Mouse (Mus musculus) gastrocnemius, postnatal 4 days (tissue): ENCODE measurements around the gene Rtbdn. TPM values are rescaled to one million over a fixed set of nuclear protein-coding genes. Genes with fewer than 3 reads are reported as not detected.
A peak's percentile ranks its signal among the peaks of the same experiment; 100 is the strongest.

ENCODE experiments used
- DNase-seq, 2 experiments: peaks; one replicate each; pipeline ENCODE4 v3.0.0; 2021 to 2022; ENCODE audit warnings: low spot score in 2 of 2, mixed read lengths in 2 of 2
- total RNA-seq, 2 experiments: library from RNA; stranded (reverse); gene quantifications; 2 replicates each; pipeline ENCODE4 v1.2.3; 2021

Rtbdn gene
- total RNA-seq, 2 experiments from 2014 or later, result not detected

DNA sequence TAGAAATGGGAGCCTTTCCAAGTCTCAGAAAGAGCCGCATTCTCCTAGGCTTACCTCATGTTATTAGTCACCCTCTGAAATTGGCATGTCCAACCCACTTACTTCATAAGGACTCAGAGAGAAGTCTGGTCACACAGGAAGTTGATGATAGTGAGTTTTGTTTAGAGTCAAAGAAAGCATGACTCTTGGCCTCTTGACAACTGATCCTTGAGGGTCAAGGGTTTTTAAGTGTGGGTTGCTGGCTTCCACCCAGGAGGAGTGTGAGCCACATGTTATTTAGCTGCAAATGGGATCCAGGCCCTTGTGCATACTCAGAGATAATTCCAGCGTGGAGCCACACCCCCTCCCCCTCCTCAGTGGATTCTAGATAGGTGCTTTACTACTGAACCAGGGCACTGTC is 25.2 kb upstream of the Rtbdn start:
- no peak for DNase-seq

DNA sequence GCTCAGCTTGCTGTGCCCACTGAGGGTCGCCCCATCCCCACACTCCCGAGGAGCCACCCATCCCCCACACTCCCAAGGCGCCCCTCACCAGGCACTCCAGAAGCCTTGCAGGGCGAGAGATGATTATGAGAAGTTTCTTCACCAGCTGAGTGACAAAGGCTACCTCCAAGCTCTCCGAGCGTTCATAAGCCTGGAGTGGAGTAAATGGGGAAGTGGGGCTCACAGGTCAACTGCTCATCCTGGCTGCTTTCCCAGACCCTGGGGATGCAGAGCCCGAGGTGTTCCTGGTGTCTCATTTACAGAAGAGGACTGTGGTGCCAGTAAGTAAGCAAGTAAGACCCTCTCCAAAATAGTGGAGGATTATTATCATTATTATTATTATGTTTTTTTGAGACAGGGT is 21.2 kb upstream of the Rtbdn start:
- no peak for DNase-seq

- no peak for DNase-seq
Observed at GRCm38 (mm10) chr8:84927513-84927912, 19.3 kb upstream of the Rtbdn start.

GRCm38 (mm10) chr8:84928456-84929306 is 18.1 kb upstream of the Rtbdn start:
- peak in 1 of 2 experiments; percentile 67 for DNase-seq

- DNase-seq, result no peak
Observed at GRCm38 (mm10) chr8:84930582-84930981, 16.2 kb upstream of the Rtbdn start.

- DNase-seq, result no peak
Observed at GRCm38 (mm10) chr8:84933767-84934559, 12.8 kb upstream of the Rtbdn start.

DNA sequence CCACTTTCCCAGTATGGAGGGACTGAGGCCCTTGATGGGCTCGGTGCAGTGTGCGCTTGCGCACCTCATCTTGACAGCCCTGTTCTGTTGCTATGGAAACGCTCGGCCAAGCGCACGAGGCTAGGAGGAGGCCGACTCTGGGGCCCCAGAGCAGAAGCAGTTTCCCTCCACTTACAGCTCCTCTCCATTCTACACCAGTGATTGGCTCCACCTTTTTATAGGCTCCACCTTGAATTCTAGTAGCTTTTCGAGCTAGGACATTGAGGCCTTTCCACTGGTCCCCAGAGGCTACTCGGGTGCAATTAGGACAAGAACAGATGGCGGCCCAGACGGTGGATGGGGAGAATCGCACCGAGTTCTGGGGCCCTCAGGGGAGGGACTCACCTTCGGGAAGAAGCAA is 11.9 kb upstream of the Rtbdn start:
- no peak for DNase-seq

DNA sequence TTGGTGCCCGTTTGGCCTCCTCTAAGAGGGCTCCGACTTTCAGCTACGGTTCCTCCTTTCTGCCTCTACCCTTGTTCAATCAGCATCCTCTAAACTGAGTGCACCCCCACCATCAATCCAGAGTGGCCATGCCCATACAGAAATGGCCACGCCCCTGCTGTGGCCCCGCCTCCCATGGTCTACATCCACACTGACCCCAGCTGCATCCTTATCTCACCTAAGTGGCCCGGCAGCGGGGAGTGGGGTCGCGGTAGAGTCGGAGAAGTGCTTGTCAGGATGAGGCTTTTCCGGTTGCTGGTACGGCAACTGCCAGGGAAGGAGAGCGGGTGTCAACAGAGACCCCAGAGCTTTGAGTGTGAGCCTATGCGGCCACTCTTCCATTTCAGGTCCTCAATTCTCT is 11.3 kb upstream of the Rtbdn start:
- no peak for DNase-seq

- no peak for DNase-seq
Observed at GRCm38 (mm10) chr8:84936041-84936961, 10.5 kb upstream of the Rtbdn start.

DNA sequence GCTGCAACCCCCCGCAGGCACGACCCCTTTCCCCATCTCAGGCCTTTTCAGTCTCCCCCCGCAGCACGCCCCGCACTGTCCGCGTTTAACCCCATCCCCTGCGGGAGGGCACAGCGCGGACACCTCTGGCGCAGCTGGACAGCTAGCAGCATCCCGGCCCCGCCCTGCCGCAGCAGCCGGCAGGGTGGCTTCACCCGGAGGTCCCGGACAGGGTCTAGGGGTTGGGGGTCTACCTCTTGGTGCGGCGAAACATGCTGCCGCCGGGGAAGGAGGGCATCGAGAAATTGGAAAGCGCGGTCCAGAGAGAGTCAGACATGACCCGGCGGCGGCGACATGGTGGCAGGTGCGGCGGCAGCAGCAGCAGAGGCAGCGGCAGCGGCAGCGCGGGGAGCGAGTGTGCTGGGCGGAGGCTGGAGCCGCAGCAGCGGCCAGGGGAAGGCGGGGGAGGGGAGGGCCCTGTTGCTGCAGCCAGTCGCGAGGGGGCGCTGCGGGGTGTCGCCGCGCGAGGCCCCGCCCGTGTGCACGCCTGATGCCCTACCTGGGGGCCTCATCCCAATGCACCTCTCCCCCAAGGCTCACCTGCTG is 9.7 kb upstream of the Rtbdn start, which contains the start of gene Mast1:
Gene Mast1, minus strand, starts transcription at position 398 of the 585 bp plus-strand sequence.
- DNase-seq, result peak in 1 of 2 experiments; percentile 51

GRCm38 (mm10) chr8:84937620-84938485 is 8.9 kb upstream of the Rtbdn start:
- DNase-seq, result no peak

GRCm38 (mm10) chr8:84943699-84944098 is 3.1 kb upstream of the Rtbdn start:
- DNase-seq, result no peak

DNA sequence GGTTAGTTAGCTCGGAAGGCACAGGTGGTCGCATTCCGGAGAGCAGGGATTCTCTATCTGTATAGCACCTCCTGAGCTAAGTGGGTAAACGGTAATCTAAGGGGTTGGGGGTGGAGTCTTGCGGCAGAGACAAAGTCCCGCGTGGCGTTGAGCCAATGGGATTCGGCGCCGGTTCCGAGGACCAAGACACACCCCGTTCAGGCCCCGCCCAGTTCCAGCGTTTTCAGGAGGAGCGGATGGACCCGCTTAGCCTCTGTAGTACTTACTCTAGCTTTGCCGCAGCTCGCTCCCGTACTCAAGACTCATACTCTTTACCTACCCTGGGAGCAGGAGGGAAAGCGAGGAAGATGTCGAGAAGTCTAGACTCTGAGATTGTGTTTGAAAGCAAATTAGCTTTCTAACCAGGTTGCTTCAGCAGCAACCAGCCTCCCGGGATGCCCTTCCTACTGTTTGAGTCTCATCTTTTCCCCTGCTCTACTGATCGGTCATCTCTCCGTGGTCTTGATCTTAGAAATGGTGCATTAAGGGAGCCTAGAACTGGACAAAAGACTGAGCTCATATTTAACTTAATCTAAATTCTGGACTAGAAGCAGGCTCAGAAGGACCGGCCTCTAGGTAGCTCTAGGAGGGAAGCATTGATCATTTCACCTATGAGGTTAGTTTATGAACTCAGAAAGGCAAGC is 2.2 kb upstream of the Rtbdn start:
- DNase-seq, result no peak

GRCm38 (mm10) chr8:84945235-84945632 is 1.6 kb upstream of the Rtbdn start:
- DNase-seq, result no peak

DNA sequence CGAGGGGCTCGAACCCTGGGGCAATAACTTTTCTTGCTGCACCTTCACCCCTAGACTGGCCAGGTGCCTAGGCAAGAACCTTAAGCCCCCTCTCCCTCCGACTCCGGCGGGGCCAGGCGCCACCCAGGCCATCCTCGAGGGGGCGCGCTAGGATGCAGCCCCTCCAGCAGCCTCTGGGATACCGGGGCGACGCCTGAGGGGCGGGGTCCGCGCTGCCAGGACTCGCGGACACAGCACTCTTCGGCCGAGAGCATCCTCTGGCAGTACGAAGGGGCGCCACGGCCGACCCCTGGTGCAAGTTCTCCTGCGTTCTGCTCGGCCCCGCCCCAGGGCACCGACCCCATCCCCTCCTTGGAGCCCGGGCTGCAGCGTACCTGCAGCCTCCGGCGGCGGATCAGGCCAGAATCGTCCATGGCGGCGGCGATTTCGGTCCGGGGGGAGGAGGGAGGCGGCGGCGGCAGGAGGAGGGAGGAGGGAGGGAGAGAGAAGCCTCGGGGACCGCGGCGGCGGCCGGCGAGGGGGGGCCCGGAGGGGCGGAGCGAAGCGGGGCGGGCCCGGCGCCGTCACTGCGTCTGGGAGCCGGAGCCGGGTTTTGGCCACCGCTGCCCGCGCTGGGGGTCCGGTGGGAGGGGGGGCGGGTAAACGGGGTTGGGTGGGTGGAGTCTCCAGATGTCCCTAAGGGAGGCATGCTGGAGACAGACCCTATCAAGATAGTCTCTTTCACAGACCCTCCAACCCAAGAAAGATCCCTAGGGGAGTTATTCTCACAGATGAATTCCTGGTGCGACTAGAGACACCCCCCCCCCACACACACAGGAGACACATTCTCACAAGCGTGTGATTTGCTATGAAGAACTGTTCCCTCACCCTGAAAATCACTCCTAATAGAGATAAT is 911 bp upstream of the Rtbdn start:
- no peak for DNase-seq

DNA sequence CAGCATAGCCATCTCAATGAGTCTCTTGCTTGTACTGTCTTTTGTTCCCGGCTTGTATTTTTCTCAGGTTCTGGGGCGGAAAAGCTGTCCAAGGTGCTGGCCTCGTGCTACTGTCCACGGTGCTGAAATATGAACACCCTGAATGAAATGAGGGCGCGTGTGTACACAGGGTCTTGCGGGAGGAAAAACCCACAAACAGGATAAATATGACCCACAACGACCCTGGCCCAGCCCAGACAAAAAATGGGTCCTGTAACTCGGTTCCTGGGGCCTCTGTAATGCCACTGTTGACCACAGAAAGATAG is 402 bp downstream of the Rtbdn start:
- DNase-seq, result no peak

- no peak for DNase-seq
Observed at GRCm38 (mm10) chr8:84949753-84950152, 3.0 kb downstream of the Rtbdn start.

GRCm38 (mm10) chr8:84952612-84953255 is 5.9 kb downstream of the Rtbdn start:
- DNase-seq, result no peak
